Mouse (Mus musculus): ENCODE data around the gene Ppat. TPM values are rescaled to one million over a fixed set of nuclear protein-coding genes. Genes with fewer than 3 reads are reported as not detected.

Gene Ppat
- total and polyA plus RNA-seq, 3 experiments: 65.8 to 156 (median 118) TPM

DNA sequence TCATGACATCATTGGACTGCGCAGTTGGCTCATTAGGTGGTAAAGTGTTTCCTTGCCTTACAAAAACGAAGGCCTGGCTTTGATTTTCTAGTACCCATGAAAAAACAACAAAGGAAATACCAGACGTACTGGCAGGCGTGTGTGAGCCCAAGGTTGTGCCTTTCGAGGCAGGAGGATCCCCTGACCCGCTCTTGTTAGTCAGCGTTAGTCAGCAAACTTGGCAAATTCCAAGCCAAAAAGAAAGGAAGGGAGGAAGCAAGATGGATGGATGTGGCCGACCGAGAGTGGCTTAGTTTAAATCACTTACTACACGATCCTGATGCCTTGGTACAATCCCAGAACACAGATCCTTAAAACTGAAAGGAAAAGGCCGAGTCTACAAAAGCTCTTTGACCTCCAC, 11.2 kb upstream of the Ppat start:
- no peak for TF ChIP-seq ZMIZ1 (IDR thresholded peaks at IDR 0.05; ENCODE audit: low read depth, low read length)
- no peak for TF ChIP-seq USF2 (conservative IDR thresholded peaks at IDR 0.05; ENCODE audit: low read depth, low read length)
- TF ChIP-seq GABPA (IDR thresholded peaks at IDR 0.05; ENCODE audit: insufficient replicate concordance, low read depth, low read length): no peak
- TF ChIP-seq IRF4 (IDR thresholded peaks at IDR 0.05; ENCODE audit: low read depth, low read length): no peak
- TF ChIP-seq USF1 (IDR thresholded peaks at IDR 0.05; ENCODE audit: low read depth, low read length): no peak
- TF ChIP-seq MAZ (IDR thresholded peaks at IDR 0.05; ENCODE audit: low read depth, low read length): no peak
- no peak for TF ChIP-seq POLR2AphosphoS2 (IDR thresholded peaks at IDR 0.05; ENCODE audit: low read depth, low read length)
- TF ChIP-seq SIN3A (IDR thresholded peaks at IDR 0.05; ENCODE audit: low read length): no peak
- TF ChIP-seq ZNF384 (IDR thresholded peaks at IDR 0.05; ENCODE audit: low read depth, low read length): no peak
- no peak for TF ChIP-seq EP300 (IDR thresholded peaks at IDR 0.05; ENCODE audit: low read length)
- no peak for TF ChIP-seq HCFC1 (IDR thresholded peaks at IDR 0.05; ENCODE audit: low read depth, low read length)
- TF ChIP-seq MYC (IDR thresholded peaks at IDR 0.05; ENCODE audit: low read depth, low read length): no peak
- no peak for TF ChIP-seq MAX (IDR thresholded peaks at IDR 0.05; ENCODE audit: low read length)
- TF ChIP-seq MEF2A (IDR thresholded peaks at IDR 0.05; ENCODE audit: borderline replicate concordance, low read depth, low read length): no peak
- TF ChIP-seq KAT2A (IDR thresholded peaks at IDR 0.05; ENCODE audit: insufficient replicate concordance, low read length): no peak
- TF ChIP-seq CTCF (conservative IDR thresholded peaks at IDR 0.05 in 1 of 2, IDR thresholded peaks at IDR 0.05 in 1 of 2; ENCODE audit: low read depth in 2 of 2, low read length in 2 of 2): no peak
- no peak for TF ChIP-seq MAFK (IDR thresholded peaks at IDR 0.05; ENCODE audit: insufficient replicate concordance, low read length)
- no peak for TF ChIP-seq JUN (IDR thresholded peaks at IDR 0.05; ENCODE audit: insufficient read depth, low read depth, low read length)
- TF ChIP-seq BHLHE40 (IDR thresholded peaks at IDR 0.05; ENCODE audit: low read depth, low read length): no peak
- Histone ChIP-seq H3K27me3 (replicated peaks) (no peaks in the 10 kb centered on the region), H3K9me3 (replicated peaks; ENCODE audit: low read length) (no peaks in the 10 kb centered on the region), H3K36me3 (replicated peaks in 1 of 2; ENCODE audit: control insufficient read depth in 1 of 2, insufficient read depth in 1 of 2, low read length in 1 of 2) (peaks cover 63 to 92% of the 10 kb centered on the region in 2 experiments), H3K4me1 (ENCODE audit: control insufficient read depth in 1 of 2, insufficient read depth in 2 of 2) (peaks cover 0 to 4% of the 10 kb centered on the region in 2 experiments; a peak in 1 of 4 replicates), H3K9ac (ENCODE audit: insufficient read depth, low read depth) (no peak overlapping the region), H3K4me2 (ENCODE audit: insufficient read depth, low read depth, poor library complexity, severe bottlenecking) (no peak overlapping the region), H3K79me2 (replicated peaks; ENCODE audit: control insufficient read depth, extremely low read depth, insufficient read depth, poor library complexity, severe bottlenecking) (peaks cover 3% of the 10 kb centered on the region; the same call in 1 of the 2 replicates), H3K4me3 (replicated peaks in 1 of 3; ENCODE audit: low read depth in 2 of 3, low read length in 2 of 3, poor library complexity in 1 of 3) (no peak overlapping the region), H3K27ac (ENCODE audit: insufficient read depth, low read depth) (no peak overlapping the region)
- dilution Hi-C loops (cut with MboI; ENCODE audit: extremely low pct_ligation_motif_present, extremely low pct_unique_long_range_greater_than_20kb, low sequenced_read_pairs) (no loop called here), in situ Hi-C loops (cut with MboI; ENCODE audit: low pct_ligation_motif_present, low pct_unique_long_range_greater_than_20kb, low sequenced_read_pairs) (no loop called here)
- DNase-seq (ENCODE audit: extremely low read depth): no peak

DNA sequence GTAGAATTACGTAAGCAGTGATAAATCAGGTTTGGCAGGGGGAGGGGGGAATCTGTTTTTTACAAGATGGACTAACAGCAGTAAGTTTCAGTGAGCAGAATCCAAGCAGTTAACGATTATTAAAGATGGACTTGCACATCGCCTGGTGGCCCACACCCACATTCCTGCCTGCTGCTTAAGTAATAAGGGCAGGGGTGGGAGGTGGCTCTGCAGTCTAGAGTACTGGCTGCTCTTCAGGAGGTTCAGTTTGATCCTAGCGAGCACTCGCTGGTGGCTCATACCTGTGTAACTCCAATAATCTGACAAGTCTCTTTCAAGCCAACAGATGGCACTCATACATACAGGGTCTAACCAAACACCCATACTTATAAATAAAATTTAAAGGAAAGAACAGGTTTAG, 8.2 kb upstream of the Ppat start:
- TF ChIP-seq POLR2AphosphoS2 (IDR thresholded peaks at IDR 0.05; ENCODE audit: low read depth, low read length) (no peak), EP300 (IDR thresholded peaks at IDR 0.05; ENCODE audit: low read length) (no peak), UBTF (IDR thresholded peaks at IDR 0.05; ENCODE audit: low read depth, low read length) (no peak), HCFC1 (IDR thresholded peaks at IDR 0.05; ENCODE audit: low read depth, low read length) (no peak), CHD1 (IDR thresholded peaks at IDR 0.05; ENCODE audit: low read depth, low read length) (no peak), JUN (IDR thresholded peaks at IDR 0.05; ENCODE audit: insufficient read depth, low read depth, low read length) (no peak)
- peaks cover 0 to 30% of the 10 kb centered on the region in 2 experiments; a peak in 2 of 4 replicates for H3K4me1 ChIP-seq (ENCODE audit: control insufficient read depth in 1 of 2, insufficient read depth in 2 of 2)
- H3K79me2 ChIP-seq (replicated peaks; ENCODE audit: control insufficient read depth, extremely low read depth, insufficient read depth, poor library complexity, severe bottlenecking): peaks cover 19% of the 10 kb centered on the region
- no peak overlapping the region for H3K9ac ChIP-seq (ENCODE audit: insufficient read depth, low read depth)
- H3K4me3 ChIP-seq (replicated peaks in 1 of 3; ENCODE audit: low read depth in 2 of 3, low read length in 2 of 3, poor library complexity in 1 of 3): no peak overlapping the region
- no peak overlapping the region for H3K4me2 ChIP-seq (ENCODE audit: insufficient read depth, low read depth, poor library complexity, severe bottlenecking)
- no peaks in the 10 kb centered on the region for H3K9me3 ChIP-seq (replicated peaks; ENCODE audit: low read length)
- no peak for DNase-seq (ENCODE audit: extremely low read depth)
- dilution Hi-C loops (cut with MboI; ENCODE audit: extremely low pct_ligation_motif_present, extremely low pct_unique_long_range_greater_than_20kb, low sequenced_read_pairs): no loop called here
- no peak overlapping the region for H3K27ac ChIP-seq (ENCODE audit: insufficient read depth, low read depth)
- in situ Hi-C loops (cut with MboI; ENCODE audit: low pct_ligation_motif_present, low pct_unique_long_range_greater_than_20kb, low sequenced_read_pairs): no loop called here
- H3K27me3 ChIP-seq (replicated peaks): no peaks in the 10 kb centered on the region
- peaks cover 60 to 93% of the 10 kb centered on the region in 2 experiments for H3K36me3 ChIP-seq (replicated peaks in 1 of 2; ENCODE audit: control insufficient read depth in 1 of 2, insufficient read depth in 1 of 2, low read length in 1 of 2)
